Mouse (Mus musculus): ENCODE measurements at regions not wholly inside any gene's neighbourhood (a gene's known extent, or its start where the extent isn't known, plus 50 kb on each side); places are given as distances from the start of the nearest gene placed in this dataset.

DNA sequence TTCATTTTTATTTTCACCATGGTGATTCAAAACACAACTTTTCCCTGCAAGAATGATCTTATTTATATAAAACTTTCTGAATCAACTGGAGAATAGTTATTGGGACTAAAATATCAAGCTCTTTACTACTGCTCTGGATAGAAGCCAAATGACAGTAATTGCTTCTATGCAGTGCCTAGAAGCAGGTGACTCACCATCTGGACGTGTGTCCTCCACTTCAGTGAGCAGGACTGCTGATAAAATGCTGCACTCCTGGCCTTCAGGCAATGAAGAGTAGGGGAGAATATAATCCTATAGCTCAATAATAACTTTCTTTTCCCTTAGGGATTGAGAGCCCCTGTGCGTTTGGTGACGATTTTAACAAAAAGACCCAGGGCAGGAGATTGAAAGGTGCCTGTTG is 357.3 kb downstream of the Prr30 start:
- Histone ChIP-seq H3K27ac (replicated peaks; ENCODE audit: low read depth, low read length) (no peak overlapping the region), H3K27me3 (ENCODE audit: control insufficient read depth, insufficient read depth, low read length) (no peaks in the 10 kb centered on the region), H3K4me1 (ENCODE audit: control insufficient read depth, insufficient read depth, low read length) (no peaks in the 10 kb centered on the region), H3K9ac (replicated peaks; ENCODE audit: low read length) (no peak overlapping the region), H3K4me3 (replicated peaks; ENCODE audit: low read depth, low read length) (no peak overlapping the region), H3K36me3 (ENCODE audit: control insufficient read depth, insufficient read depth, low read length) (no peaks in the 10 kb centered on the region), H3K9me3 (ENCODE audit: control insufficient read depth, low read length) (no peaks in the 10 kb centered on the region), H3K4me2 (ENCODE audit: low read length) (no peak overlapping the region)
- WGBS: 82% methylated on average over 3 of the region's 3 CpGs
- no peak for DNase-seq
- no peak for ATAC-seq (ENCODE audit: low FRiP score, low TSS enrichment)
